Mouse (Mus musculus): ENCODE data around the gene Dctpp1.

Gene Dctpp1

GRCm38 (mm10) chr7:127273118-127273923 is 12.8 kb upstream of the Dctpp1 start:
- Histone ChIP-seq H3K9me3 (ENCODE audit: low read length) (peaks cover 1% of the 10 kb centered on the region; the same call in 1 of the 2 replicates), H3K4me1 (replicated peaks; ENCODE audit: low read depth, low read length) (peaks cover 69% of the 10 kb centered on the region), H3K4me3 (replicated peaks; ENCODE audit: low read length) (peak overlapping the region; percentile 98), H3K27me3 (ENCODE audit: insufficient read depth, low read length) (no peaks in the 10 kb centered on the region), H3K36me3 (ENCODE audit: insufficient read depth, low read length) (peaks cover 30% of the 10 kb centered on the region)
- TF ChIP-seq CTCF (conservative IDR thresholded peaks at IDR 0.05; ENCODE audit: low read length) = no peak
- no peak for TF ChIP-seq NANOG (IDR thresholded peaks at IDR 0.05; ENCODE audit: borderline replicate concordance, low read length)
- TF ChIP-seq POU5F1 (IDR thresholded peaks at IDR 0.05; ENCODE audit: borderline replicate concordance, low read length) = no peak

DNA sequence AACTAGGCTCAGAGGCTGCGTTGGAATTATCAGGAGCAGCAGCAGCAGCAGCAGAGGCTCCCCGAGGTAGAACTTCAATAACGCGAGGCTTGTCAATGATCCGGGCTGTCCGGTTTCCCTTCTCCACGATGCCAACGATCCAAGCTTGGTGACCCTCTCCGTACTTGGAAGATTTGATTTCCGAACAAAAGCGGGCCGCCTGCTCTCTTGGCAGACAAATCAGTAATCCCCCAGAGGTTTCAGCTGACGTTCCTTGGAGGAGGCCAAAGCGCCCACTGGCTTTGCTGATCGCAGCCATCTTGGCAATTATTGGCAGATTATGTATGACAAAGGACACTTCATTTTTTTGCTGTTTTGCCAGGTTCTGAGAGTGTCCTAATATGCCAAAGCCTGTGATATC is 12.1 kb upstream of the Dctpp1 start:
- TF ChIP-seq POU5F1 (IDR thresholded peaks at IDR 0.05; ENCODE audit: borderline replicate concordance, low read length) (no peak), CTCF (conservative IDR thresholded peaks at IDR 0.05; ENCODE audit: low read length) (no peak), NANOG (IDR thresholded peaks at IDR 0.05; ENCODE audit: borderline replicate concordance, low read length) (no peak)

GRCm38 (mm10) chr7:127271093-127271492 is 10.6 kb upstream of the Dctpp1 start:
- peaks cover 48% of the 10 kb centered on the region for H3K4me1 ChIP-seq (replicated peaks; ENCODE audit: low read depth, low read length)
- H3K4me3 ChIP-seq (replicated peaks; ENCODE audit: low read length) = peak overlapping the region; percentile 98
- no peaks in the 10 kb centered on the region for H3K27me3 ChIP-seq (ENCODE audit: insufficient read depth, low read length)
- TF ChIP-seq POU5F1 (IDR thresholded peaks at IDR 0.05; ENCODE audit: borderline replicate concordance, low read length) (no peak), NANOG (IDR thresholded peaks at IDR 0.05; ENCODE audit: borderline replicate concordance, low read length) (no peak), CTCF (conservative IDR thresholded peaks at IDR 0.05; ENCODE audit: low read length) (no peak)
- H3K9me3 ChIP-seq (ENCODE audit: low read length) = peaks cover 3% of the 10 kb centered on the region; the same call in 1 of the 2 replicates
- peaks cover 30% of the 10 kb centered on the region for H3K36me3 ChIP-seq (ENCODE audit: insufficient read depth, low read length)

More for the DNA sequence above, 12.1 kb upstream of the Dctpp1 start:
- peaks cover 61% of the 10 kb centered on the region for H3K4me1 ChIP-seq (replicated peaks; ENCODE audit: low read depth, low read length)
- peaks cover 30% of the 10 kb centered on the region for H3K36me3 ChIP-seq (ENCODE audit: insufficient read depth, low read length)
- H3K9me3 ChIP-seq (ENCODE audit: low read length) = peaks cover 3% of the 10 kb centered on the region; the same call in 1 of the 2 replicates
- no peaks in the 10 kb centered on the region for H3K27me3 ChIP-seq (ENCODE audit: insufficient read depth, low read length)
- peak overlapping the region; percentile 98 for H3K4me3 ChIP-seq (replicated peaks; ENCODE audit: low read length)

GRCm38 (mm10) chr7:127270666-127271065 is 10.2 kb upstream of the Dctpp1 start:
- peaks cover 44% of the 10 kb centered on the region for H3K4me1 ChIP-seq (replicated peaks; ENCODE audit: low read depth, low read length)
- H3K27me3 ChIP-seq (ENCODE audit: insufficient read depth, low read length) = no peaks in the 10 kb centered on the region
- peaks cover 3% of the 10 kb centered on the region; the same call in 1 of the 2 replicates for H3K9me3 ChIP-seq (ENCODE audit: low read length)
- peaks cover 30% of the 10 kb centered on the region for H3K36me3 ChIP-seq (ENCODE audit: insufficient read depth, low read length)
- no peak overlapping the region for H3K4me3 ChIP-seq (replicated peaks; ENCODE audit: low read length)
- no peak for TF ChIP-seq CTCF (conservative IDR thresholded peaks at IDR 0.05; ENCODE audit: low read length)
- TF ChIP-seq POU5F1 (IDR thresholded peaks at IDR 0.05; ENCODE audit: borderline replicate concordance, low read length) = no peak
- TF ChIP-seq NANOG (IDR thresholded peaks at IDR 0.05; ENCODE audit: borderline replicate concordance, low read length) = no peak

- Histone ChIP-seq H3K4me1 (replicated peaks; ENCODE audit: low read depth, low read length) (peaks cover 43% of the 10 kb centered on the region), H3K27me3 (ENCODE audit: insufficient read depth, low read length) (no peaks in the 10 kb centered on the region), H3K36me3 (ENCODE audit: insufficient read depth, low read length) (peaks cover 30% of the 10 kb centered on the region), H3K9me3 (ENCODE audit: low read length) (peaks cover 3% of the 10 kb centered on the region; the same call in 1 of the 2 replicates), H3K4me3 (replicated peaks; ENCODE audit: low read length) (no peak overlapping the region)
- no peak for TF ChIP-seq CTCF (conservative IDR thresholded peaks at IDR 0.05; ENCODE audit: low read length)
- no peak for TF ChIP-seq POU5F1 (IDR thresholded peaks at IDR 0.05; ENCODE audit: borderline replicate concordance, low read length)
- TF ChIP-seq NANOG (IDR thresholded peaks at IDR 0.05; ENCODE audit: borderline replicate concordance, low read length) = no peak
These were observed 9.7 kb upstream of the Dctpp1 start for GRCm38 (mm10) chr7:127270256-127270655.

DNA sequence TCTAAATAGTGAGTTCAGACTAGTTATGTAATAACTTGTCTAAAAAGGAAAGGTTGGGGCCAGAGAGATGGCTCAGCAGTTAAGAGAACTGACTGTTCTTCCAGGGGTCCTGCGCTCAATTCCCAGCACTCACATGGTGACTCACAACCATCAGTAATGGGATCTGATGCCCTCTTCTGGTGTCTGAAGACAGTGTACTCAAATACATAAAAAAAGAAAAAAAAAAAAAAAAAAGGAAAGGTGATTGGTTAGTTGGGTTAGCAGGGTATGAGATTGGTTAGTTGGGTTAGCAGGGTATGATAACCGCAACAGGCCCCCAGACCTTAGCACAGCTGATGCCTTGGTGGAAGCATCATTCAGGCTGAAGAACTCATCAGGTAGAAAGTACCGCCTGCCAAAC is 3.0 kb upstream of the Dctpp1 start:
- peaks cover 3% of the 10 kb centered on the region; the same call in 1 of the 2 replicates for H3K9me3 ChIP-seq (ENCODE audit: low read length)

DNA sequence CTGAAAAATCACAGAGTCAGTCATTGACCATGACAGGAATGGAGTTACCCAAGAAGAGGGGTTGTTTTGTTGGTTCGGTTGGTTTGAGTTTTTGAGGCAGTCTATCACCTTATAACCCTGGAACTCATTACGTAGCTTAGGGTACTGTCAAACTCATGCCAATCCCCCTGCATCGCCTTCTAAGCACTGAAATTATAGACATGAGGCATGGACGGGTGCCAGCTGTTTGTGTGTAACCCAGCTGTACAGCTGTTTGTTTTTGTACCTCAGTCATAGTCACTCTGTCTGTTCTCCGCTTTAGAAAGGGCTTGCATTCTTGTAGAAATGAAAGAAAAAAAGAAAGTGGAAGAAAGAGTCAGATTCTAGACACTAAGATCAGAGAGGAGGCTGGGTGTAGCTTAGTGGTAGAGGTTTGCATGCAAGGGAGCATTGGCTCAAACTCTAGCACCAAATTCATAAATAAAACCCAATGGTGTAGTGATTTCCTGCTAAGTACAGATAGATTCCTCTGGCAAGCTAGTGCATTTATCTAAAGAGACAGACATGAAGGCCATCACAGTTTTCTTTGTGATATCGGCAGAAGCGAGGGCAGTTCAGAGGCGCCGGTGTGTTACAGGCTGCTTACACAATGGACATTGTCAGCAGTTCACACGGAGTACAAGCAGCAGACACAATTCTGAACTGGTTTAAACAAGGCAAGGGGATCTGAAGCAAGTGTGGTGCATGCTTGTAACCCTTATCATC is 1.9 kb upstream of the Dctpp1 start:
- Histone ChIP-seq H3K4me3 (replicated peaks; ENCODE audit: low read length) (no peak overlapping the region), H3K36me3 (ENCODE audit: insufficient read depth, low read length) (peaks cover 20% of the 10 kb centered on the region), H3K4me1 (replicated peaks; ENCODE audit: low read depth, low read length) (peaks cover 32% of the 10 kb centered on the region), H3K9me3 (ENCODE audit: low read length) (no peaks in the 10 kb centered on the region), H3K27me3 (ENCODE audit: insufficient read depth, low read length) (no peaks in the 10 kb centered on the region)
- no peak for TF ChIP-seq CTCF (conservative IDR thresholded peaks at IDR 0.05; ENCODE audit: low read length)
- TF ChIP-seq POU5F1 (IDR thresholded peaks at IDR 0.05; ENCODE audit: borderline replicate concordance, low read length) = no peak
- no peak for TF ChIP-seq NANOG (IDR thresholded peaks at IDR 0.05; ENCODE audit: borderline replicate concordance, low read length)

More for the DNA sequence above, 3.0 kb upstream of the Dctpp1 start:
- H3K36me3 ChIP-seq (ENCODE audit: insufficient read depth, low read length) = peaks cover 9% of the 10 kb centered on the region
- H3K27me3 ChIP-seq (ENCODE audit: insufficient read depth, low read length) = no peaks in the 10 kb centered on the region
- TF ChIP-seq NANOG (IDR thresholded peaks at IDR 0.05; ENCODE audit: borderline replicate concordance, low read length) (no peak), POU5F1 (IDR thresholded peaks at IDR 0.05; ENCODE audit: borderline replicate concordance, low read length) (no peak), CTCF (conservative IDR thresholded peaks at IDR 0.05; ENCODE audit: low read length) (no peak)
- no peak overlapping the region for H3K4me3 ChIP-seq (replicated peaks; ENCODE audit: low read length)
- H3K4me1 ChIP-seq (replicated peaks; ENCODE audit: low read depth, low read length) = peaks cover 20% of the 10 kb centered on the region

DNA sequence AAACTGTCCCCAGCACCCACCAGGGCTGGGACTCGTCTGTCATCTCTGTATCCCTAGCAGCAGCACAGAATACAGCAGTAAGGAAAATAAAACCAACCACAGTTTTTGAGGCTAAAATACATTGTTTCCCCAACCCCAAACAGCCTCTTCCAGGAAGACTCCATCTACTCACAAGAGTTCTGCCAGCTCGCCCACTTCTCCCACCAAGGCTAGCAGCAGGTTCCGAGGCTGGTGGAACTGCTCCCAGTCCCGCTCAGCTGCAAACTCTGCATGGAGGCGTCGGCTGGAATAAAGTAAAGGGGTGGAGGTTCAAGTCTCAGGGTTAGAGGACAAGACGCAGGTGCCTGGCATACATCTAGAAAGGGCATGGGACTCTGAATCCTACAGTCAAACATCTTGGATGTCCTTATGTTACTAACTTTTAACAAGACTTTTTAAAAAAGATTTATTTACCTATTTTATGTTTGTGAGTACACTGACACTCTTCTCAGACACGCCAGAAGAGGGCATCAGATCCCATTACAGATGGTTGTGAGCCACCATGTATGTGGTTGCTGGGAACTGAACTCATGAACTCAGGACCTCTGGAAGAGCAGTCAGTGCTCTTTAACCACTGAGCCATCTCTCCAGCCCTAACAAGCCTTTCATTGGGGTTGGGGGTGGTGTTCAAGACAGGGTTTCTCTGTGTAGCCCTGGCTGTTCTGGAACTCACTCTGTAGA is 1.2 kb downstream of the Dctpp1 start:
- peaks cover 44% of the 10 kb centered on the region for H3K36me3 ChIP-seq (ENCODE audit: insufficient read depth, low read length)
- peaks cover 60% of the 10 kb centered on the region for H3K4me1 ChIP-seq (replicated peaks; ENCODE audit: low read depth, low read length)
- H3K4me3 ChIP-seq (replicated peaks; ENCODE audit: low read length) = peak overlapping the region; percentile 98
- H3K9me3 ChIP-seq (ENCODE audit: low read length) = no peaks in the 10 kb centered on the region
- no peaks in the 10 kb centered on the region for H3K27me3 ChIP-seq (ENCODE audit: insufficient read depth, low read length)
- TF ChIP-seq POU5F1 (IDR thresholded peaks at IDR 0.05; ENCODE audit: borderline replicate concordance, low read length) (no peak), CTCF (conservative IDR thresholded peaks at IDR 0.05; ENCODE audit: low read length) (no peak), NANOG (IDR thresholded peaks at IDR 0.05; ENCODE audit: borderline replicate concordance, low read length) (no peak)
